Mouse (Mus musculus) spleen, adult 2 months (tissue): ENCODE measurements around the gene Pde3a.

Experiments
- CTCF ChIP-seq: fragments of 200-500 bp; IDR thresholded peaks from 2 replicates; pipeline ENCODE4 v1.5.1; 2011; ENCODE audit warnings: mild to moderate bottlenecking, inconsistent platforms; ENCODE audit not compliant: insufficient read depth, insufficient read length, insufficient replicate concordance; ENCODE audit errors: extremely low read depth
- POLR2A ChIP-seq: fragments of 200-500 bp; IDR thresholded peaks from 2 replicates; pipeline ENCODE4 v1.6.1; 2011; ENCODE audit warnings: low read depth, low read length, inconsistent platforms

- TF ChIP-seq CTCF, result no peak
- no peak for TF ChIP-seq POLR2A
Measured at GRCm38 (mm10) chr6:141311615-141312014, 62.5 kb downstream of the Pde3a start.
